Mouse (Mus musculus) embryo, embryonic 9.5 days (tissue): Measurements from ENCODE around the gene Gbf1.
A peak's percentile ranks its signal among the peaks of the same experiment; 100 is the strongest.
"Not testable (repeated sequence)": the region's sequence is repeated elsewhere in the genome, so short reads cannot be mapped to it uniquely, and the experiment has no call there.

Source experiments
- DNase-seq: peaks from one replicate; pipeline ENCODE4 v3.0.0-alpha.2; 2017; ENCODE audit errors: extremely low spot score

Gene Gbf1

DNA sequence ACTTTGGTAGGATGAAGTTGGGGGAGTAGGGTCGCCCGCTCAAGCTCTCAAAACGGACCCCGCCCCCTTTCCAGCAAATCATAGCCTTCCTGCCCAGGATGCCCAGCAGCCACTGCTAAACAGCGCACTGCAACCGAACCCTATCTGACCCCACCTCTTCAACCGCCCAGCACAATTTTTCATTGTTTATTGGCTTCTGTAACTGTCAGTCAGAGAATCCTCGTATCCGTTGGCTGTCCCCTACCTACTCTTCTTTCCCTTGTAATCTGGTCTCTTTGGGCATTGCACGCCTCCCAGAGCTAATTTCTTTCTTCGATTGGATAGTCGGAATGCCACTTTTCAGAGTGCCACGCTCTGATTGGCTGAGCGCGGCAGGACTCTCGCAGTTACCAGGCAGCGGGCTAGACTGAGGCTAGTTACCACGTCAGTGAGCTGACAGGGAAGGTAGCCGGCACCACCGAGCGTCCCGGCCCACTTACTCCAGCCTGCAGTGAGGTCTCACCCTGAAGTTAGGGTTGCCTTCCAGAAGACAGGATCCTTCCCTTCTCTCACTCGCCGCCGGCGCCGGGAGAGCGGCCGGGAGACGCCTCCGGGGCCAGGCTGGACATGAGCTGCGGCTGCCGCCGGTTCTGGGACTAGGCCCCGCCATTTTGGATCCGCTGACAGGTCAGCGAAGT lies at the start of gene Gbf1:
Gene Gbf1 (plus strand): TSS at position 383 of the 677 bp plus-strand sequence.
- DNase-seq: peak; percentile 92

DNA sequence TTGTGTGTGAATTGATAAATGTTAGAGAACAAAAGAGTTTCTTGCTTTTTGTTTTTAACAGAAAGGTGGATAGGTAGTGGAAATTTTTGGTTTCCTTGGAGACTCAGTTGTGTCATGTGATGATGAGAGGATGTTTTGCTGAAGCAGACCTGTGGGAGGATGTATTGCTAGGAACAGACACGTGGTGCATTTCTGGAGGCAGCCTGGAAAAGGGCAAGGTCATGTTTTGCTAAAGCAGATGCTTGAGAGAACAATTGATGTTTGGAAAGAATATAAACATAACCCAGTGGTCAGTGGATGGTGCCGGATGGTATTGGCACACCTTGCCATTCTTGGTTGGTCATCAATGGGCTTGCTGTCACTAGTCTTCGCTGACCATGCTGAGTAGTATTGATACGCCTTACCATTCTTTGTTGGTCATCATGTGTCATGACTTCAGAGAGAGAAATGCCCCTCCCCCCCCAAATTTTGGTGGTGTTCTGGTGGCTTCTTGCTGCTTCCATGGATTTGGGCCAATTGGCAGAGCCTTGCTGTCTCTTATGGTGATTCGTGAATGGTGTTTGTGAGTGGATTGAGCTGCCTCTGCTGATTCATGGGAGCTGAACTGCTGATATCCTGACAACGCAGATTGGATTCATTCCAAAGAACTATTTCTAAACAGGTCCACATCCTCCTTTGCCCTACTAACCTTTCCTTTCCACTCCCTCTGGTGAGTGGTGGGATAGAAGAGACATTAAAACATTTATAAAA lies 48.7 kb upstream of the Gbf1 start:
- DNase-seq: no peak

DNA sequence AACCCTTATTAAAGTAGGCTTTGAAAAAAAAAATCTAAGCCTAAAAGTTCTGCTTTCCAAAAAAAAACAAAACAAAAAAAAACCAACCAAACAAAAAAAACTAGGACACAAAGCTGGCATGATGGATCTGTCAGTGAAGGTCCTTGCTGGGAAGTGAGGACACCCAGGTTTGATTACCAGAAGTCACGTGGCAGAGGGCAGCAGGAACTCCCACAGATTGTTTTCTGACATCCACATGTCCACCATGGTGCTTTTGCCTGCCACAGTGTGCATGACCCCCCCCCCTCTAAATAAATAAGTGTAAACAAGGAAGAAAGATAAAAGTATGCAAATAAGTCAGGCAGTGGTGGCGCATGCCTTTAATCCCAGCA lies 48.1 kb upstream of the Gbf1 start:
- DNase-seq: no peak

DNA sequence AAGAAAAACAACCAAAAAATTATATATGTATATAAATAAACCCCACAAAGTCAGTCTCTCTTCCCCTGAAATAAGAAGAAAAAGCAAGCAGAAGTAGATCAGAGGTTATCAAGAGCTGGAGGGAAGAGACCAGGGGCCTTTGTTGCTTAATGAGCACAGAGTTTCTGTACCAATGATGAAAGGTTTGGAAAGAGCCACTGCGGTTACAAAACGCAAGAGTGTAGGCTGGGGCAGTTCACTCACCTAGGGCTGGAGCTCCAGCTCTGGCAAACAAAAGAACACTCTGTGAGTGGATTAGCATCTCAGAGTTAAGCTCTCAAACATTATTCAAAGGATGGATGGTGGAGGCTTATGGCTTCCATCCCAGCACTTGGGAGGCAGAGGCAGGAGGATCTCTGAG lies 42.1 kb upstream of the Gbf1 start:
- no peak for DNase-seq

DNA sequence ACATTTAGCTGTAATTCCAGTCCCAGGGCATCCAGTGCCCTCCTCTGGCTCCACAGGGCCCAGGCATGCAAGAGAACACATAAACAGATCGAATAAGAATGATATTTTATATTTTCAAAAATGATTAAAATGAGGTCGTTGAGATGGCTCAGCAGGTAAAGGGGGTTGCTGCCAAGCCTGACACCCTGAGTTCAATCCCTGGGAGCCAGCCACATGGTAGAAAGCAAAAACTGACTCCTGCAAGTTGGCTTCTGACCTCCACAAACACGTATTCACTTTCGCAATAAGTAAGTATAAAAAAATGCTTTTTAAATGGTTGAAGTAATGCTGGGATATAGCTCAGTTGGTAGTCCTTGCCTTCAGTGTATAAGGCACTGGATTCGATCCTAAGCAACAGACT lies 41.5 kb upstream of the Gbf1 start:
- DNase-seq: no peak

DNA sequence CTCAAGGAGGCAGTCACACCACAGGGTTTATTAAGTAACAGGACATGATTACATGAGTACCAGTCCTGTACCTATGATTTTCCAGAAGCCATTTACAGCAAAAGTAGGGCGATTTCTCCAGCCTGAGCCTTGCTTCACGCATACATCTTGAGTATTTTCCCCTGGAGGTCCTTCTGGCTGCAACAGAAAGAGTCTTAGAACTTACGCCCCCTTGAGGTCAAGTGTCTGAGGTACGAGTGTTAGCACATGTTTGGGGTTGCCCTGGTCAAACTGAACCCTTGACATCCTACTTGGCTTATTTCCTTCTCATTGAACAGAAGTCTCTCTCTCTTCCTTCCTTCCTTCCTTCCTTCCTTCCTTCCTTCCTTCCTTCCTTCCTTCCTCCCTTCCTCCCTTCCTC lies 37.7 kb upstream of the Gbf1 start:
- no peak for DNase-seq

- DNase-seq: no peak
Observed at GRCm38 (mm10) chr19:46119458-46119857, 32.9 kb upstream of the Gbf1 start.

DNA sequence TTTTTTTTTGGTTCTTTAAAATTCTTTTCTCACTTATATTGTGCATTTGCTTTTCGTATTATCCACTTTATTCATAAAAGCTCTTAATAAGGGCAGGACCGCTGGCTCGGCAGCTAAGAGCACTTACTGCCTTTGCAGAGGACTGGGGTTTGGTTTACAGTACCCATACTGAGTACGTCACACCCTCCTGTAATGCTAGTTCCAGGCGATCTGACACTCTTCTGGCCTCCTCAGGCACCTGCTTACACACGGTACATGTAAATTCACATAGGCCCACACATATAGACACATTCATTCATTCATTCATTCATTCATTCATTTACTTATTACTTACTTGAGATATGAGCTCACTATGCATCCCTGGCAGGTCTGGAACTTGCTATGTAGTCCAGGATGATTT lies 31.4 kb upstream of the Gbf1 start:
- no peak for DNase-seq

- DNase-seq: no peak
Observed at GRCm38 (mm10) chr19:46123876-46124275, 28.4 kb upstream of the Gbf1 start.

- no peak for DNase-seq
Observed at GRCm38 (mm10) chr19:46124651-46125050, 27.7 kb upstream of the Gbf1 start.

GRCm38 (mm10) chr19:46126301-46126700 lies 26.0 kb upstream of the Gbf1 start:
- DNase-seq: no peak

DNA sequence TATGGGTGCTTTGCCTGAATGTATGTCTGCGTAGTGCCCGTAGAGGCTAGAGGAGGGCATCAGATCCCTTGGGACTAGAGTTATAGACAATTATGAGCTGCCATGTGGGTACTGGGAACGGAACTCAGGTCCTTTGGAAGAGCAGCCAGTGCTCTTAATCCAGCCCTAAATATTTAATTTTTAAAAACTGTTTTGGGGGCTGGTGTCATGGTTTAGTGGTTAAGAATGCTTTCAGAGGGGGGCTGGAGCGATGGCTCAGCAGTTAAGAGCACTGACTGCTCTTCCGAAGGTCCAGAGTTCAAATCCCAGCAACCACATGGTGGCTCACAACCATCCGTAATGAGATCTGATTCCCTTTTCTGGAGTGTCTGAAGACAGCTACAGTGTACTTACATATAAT lies 22.6 kb upstream of the Gbf1 start:
- not testable (repeated sequence) for DNase-seq

GRCm38 (mm10) chr19:46131283-46131682 lies 21.0 kb upstream of the Gbf1 start:
- no peak for DNase-seq

GRCm38 (mm10) chr19:46131694-46132525 lies 20.4 kb upstream of the Gbf1 start, which contains the start of gene Elovl3:
TSS of gene Elovl3 (plus strand) at chr19:46131897.
- DNase-seq: no peak

GRCm38 (mm10) chr19:46132577-46132976 lies 19.7 kb upstream of the Gbf1 start:
- no peak for DNase-seq

GRCm38 (mm10) chr19:46135297-46135696 lies 17.0 kb upstream of the Gbf1 start:
- DNase-seq: peak; percentile 87

DNA sequence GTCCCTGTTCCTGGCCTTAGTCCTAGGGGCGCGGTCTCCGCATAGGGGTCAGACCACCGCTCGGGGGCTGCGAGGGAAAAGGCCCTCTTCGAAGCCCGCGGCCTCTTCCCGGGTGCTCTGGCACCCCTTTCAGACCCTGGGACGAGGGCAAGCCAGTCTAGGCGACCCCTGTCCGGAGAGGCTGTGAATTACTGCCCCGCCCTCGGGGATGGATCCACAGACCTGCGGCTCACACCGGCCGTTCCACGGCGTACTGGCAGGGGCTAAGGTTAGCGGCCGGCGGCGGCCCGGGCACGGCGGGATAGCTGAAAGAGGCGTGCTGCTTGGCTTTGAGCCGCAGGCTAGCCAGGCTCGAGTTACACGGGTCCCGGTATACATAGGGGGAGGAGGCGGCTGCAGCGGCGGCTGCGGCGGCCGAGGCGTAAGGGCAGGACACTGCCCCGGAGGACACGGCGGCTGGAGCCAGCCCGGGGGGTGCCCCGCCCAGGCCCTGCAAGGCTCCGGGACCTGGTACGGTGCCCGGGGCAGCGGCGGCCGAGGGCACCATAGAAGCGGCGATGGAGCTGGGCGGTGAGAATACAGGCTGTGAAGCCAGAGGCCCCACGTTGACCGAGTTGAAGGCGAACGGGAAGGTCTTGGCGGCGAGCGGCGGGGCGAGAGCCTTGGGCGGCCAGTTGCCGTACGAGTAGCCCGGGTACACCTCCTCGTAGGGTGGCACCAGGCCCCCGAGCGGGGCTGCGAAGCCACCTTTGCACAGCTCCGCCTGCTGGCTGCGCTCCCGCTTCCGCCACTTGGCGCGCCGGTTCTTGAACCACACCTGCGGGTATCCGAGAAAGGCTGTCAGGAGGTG lies 16.3 kb upstream of the Gbf1 start:
- DNase-seq: peak; percentile 62

GRCm38 (mm10) chr19:46136639-46137580 lies 15.4 kb upstream of the Gbf1 start:
- DNase-seq: peak; percentile 79

GRCm38 (mm10) chr19:46140324-46140723 lies 12.0 kb upstream of the Gbf1 start:
- no peak for DNase-seq

- DNase-seq: peak; percentile 31
Observed at GRCm38 (mm10) chr19:46141091-46141490, 11.2 kb upstream of the Gbf1 start.
